Mouse (Mus musculus): ENCODE results near the gene Clstn1. TPM values are rescaled to one million over a fixed set of nuclear protein-coding genes. Genes with fewer than 3 reads are reported as not detected.
A peak's percentile ranks its signal among the peaks of the same experiment; 100 is the strongest.

Clstn1 gene
- polyA plus RNA-seq, 1 experiment from 2014 or later: 188 TPM

- H3K4me3 ChIP-seq (replicated peaks): no peak overlapping the region
- no peak overlapping the region for H3K4me2 ChIP-seq
- WGBS: 91% methylated on average over 12 of the region's 12 CpGs
- H3K27ac ChIP-seq (replicated peaks): no peak overlapping the region
- H3K9me3 ChIP-seq (replicated peaks): no peaks in the 10 kb centered on the region
- H3K36me3 ChIP-seq: no peaks in the 10 kb centered on the region
- H3K4me1 ChIP-seq: no peaks in the 10 kb centered on the region
- no peak for ATAC-seq (ENCODE audit: low FRiP score)
- H3K27me3 ChIP-seq (replicated peaks): no peaks in the 10 kb centered on the region
- no peak overlapping the region for H3K9ac ChIP-seq (replicated peaks)
Observed at GRCm38 (mm10) chr4:149689822-149690700, 103.8 kb downstream of the Clstn1 start.

DNA sequence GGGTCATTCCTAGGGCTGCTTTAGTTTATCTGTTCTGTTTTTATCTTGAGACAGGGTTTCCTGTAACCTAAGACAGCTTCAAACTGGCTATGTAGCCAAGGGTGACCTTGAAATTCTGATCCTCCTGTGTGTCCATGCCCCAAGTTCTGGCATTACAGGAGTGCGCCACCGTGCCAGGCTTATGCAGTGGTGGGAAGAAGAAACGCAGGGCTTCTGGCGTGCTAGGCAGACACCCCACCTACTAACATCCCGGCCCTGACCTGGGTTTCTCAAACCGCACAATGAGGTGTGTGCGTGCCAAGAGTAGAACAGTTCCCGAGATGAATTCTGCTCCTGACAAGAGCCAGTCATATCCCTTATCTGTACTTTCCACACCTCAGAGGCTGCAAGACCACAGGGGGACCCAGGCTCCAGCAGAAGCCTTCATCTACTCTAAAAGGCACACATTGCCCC lies 104.6 kb downstream of the Clstn1 start:
- Histone ChIP-seq H3K4me1 (no peaks in the 10 kb centered on the region), H3K27me3 (replicated peaks) (no peaks in the 10 kb centered on the region), H3K36me3 (no peaks in the 10 kb centered on the region), H3K9me3 (replicated peaks) (no peaks in the 10 kb centered on the region), H3K4me3 (replicated peaks) (no peak overlapping the region), H3K27ac (replicated peaks) (no peak overlapping the region), H3K9ac (replicated peaks) (no peak overlapping the region), H3K4me2 (no peak overlapping the region)
- ATAC-seq (ENCODE audit: low FRiP score): no peak
- WGBS: 95% methylated on average over 8 of the region's 8 CpGs

DNA sequence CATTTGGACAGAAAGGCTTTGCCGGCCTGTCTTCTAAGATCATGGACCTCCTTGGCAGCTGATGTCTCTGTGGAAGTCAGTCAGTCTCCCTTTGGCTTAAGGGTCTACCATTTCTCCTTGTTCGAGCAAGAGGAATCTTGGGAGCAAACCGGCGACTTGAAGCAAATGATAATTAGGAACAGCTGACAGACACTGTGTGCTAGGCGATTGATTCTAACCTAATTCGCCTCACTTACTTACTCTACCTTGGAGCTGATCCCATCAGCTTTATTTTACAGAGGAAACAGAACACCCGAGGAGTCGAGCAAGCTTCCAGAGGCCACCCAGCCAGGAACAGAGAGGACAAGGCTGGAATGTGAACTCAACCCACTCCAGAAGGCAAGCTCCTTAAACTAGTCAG lies 105.1 kb downstream of the Clstn1 start:
- ATAC-seq (ENCODE audit: low FRiP score): no peak
- 72% methylated on average over 8 of the region's 8 CpGs for WGBS

GRCm38 (mm10) chr4:149696189-149696971 lies 110.1 kb downstream of the Clstn1 start:
- peaks cover 22% of the 10 kb centered on the region for H3K4me1 ChIP-seq
- peak overlapping the region; percentile 4 for H3K4me2 ChIP-seq
- 37% methylated on average over 16 of the region's 16 CpGs for WGBS
- H3K36me3 ChIP-seq: no peaks in the 10 kb centered on the region
- H3K9me3 ChIP-seq (replicated peaks): no peaks in the 10 kb centered on the region
- H3K27ac ChIP-seq (replicated peaks): no peak overlapping the region
- peaks cover 23% of the 10 kb centered on the region for H3K27me3 ChIP-seq (replicated peaks)
- 0 out of 2 replicates have a peak, but pooled peaks have one; percentile 47 for ATAC-seq (ENCODE audit: low FRiP score)
- H3K4me3 ChIP-seq (replicated peaks): no peak overlapping the region
- no peak overlapping the region for H3K9ac ChIP-seq (replicated peaks)

More for the DNA sequence above, 105.1 kb downstream of the Clstn1 start:
- H3K9me3 ChIP-seq (replicated peaks): no peaks in the 10 kb centered on the region
- H3K27ac ChIP-seq (replicated peaks): no peak overlapping the region
- no peaks in the 10 kb centered on the region for H3K36me3 ChIP-seq
- H3K4me2 ChIP-seq: no peak overlapping the region
- no peaks in the 10 kb centered on the region for H3K27me3 ChIP-seq (replicated peaks)
- peaks cover 5% of the 10 kb centered on the region for H3K4me1 ChIP-seq
- no peak overlapping the region for H3K4me3 ChIP-seq (replicated peaks)
- H3K9ac ChIP-seq (replicated peaks): no peak overlapping the region

DNA sequence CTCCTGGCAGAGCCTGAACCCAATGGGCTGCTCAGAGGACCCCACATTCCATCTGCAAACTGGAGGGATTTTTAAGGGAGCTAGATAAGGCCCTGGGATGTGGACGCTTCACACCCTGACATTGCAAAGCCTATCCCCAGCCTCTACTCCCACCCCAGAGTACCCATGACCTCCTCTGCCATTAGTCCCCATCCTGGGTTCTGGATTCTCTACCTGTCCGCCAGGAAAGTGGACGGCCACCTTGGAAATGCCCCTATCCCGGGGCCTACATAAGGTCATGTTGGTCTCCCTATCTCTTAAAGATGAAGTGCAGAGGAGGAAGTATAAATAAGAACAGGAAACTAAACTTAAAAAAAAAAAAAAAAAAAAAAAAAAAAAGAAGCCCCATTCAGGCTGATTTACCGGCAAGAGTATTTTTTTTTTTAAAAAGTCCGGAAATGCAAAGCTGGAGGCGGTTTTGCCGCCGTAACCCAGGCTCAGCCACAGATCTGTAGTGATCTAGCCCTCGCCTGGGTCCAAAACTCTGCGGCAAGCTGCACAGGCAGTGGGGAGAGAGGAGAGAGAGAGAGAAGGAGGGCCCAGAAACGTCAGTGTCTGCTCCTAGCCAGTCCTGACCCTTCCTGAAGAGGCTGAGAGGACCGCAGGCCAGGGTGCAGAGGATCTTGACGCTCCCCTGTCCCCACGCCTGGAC lies 111.4 kb downstream of the Clstn1 start:
- Histone ChIP-seq H3K9me3 (replicated peaks) (no peaks in the 10 kb centered on the region), H3K36me3 (no peaks in the 10 kb centered on the region), H3K9ac (replicated peaks) (peak overlapping the region; percentile 53), H3K4me3 (replicated peaks) (peak overlapping the region; percentile 44), H3K4me1 (peaks cover 22% of the 10 kb centered on the region), H3K27ac (replicated peaks) (no peak overlapping the region), H3K4me2 (peak overlapping the region; percentile 82), H3K27me3 (replicated peaks) (peaks cover 23% of the 10 kb centered on the region)
- 30% methylated on average over 15 of the region's 15 CpGs for WGBS
- ATAC-seq (ENCODE audit: low FRiP score): no peak

- peaks cover 23% of the 10 kb centered on the region for H3K27me3 ChIP-seq (replicated peaks)
- ATAC-seq (ENCODE audit: low FRiP score): peak; percentile 81
- H3K27ac ChIP-seq (replicated peaks): no peak overlapping the region
- H3K9ac ChIP-seq (replicated peaks): peak overlapping the region; percentile 53
- no peaks in the 10 kb centered on the region for H3K9me3 ChIP-seq (replicated peaks)
- peak overlapping the region; percentile 82 for H3K4me2 ChIP-seq
- peak overlapping the region; percentile 44 for H3K4me3 ChIP-seq (replicated peaks)
- H3K4me1 ChIP-seq: peaks cover 22% of the 10 kb centered on the region
- 1% methylated on average over 35 of the region's 35 CpGs for WGBS
- no peaks in the 10 kb centered on the region for H3K36me3 ChIP-seq
Observed at GRCm38 (mm10) chr4:149698197-149698821, 112.0 kb downstream of the Clstn1 start.

Small RNAs within 50 kb of the gene (microRNA-seq; reads per million reads assigned to microRNA genes)
- gene Mir5616: 0.87 reads per million
- gene Mir7023: not detected

Other genes with a start within 250 kb of the Clstn1 start
- gene Ube4b, start 159.7 kb upstream of the Clstn1 start, polyA plus RNA-seq (2015; fragmentation: Nextera tagmentation; extraction: Ambion mirVana): 50.4 and 54.5 TPM in 2 replicates
- 1.1 TPM in 1 of 2 replicates, not detected in the other for gene Rbp7, start 131.5 kb upstream of the Clstn1 start, polyA plus RNA-seq (2015; fragmentation: Nextera tagmentation; extraction: Ambion mirVana)
- gene Tmem274, start 109.1 kb upstream of the Clstn1 start, polyA plus RNA-seq (2015; fragmentation: Nextera tagmentation; extraction: Ambion mirVana): not detected in 2 replicates
- 5.8 and 9.0 TPM in 2 replicates for gene Nmnat1, start 101.3 kb upstream of the Clstn1 start, polyA plus RNA-seq (2015; fragmentation: Nextera tagmentation; extraction: Ambion mirVana)
- gene Lzic, start 101.2 kb upstream of the Clstn1 start, polyA plus RNA-seq (2015; fragmentation: Nextera tagmentation; extraction: Ambion mirVana): 37.9 and 40.0 TPM in 2 replicates
- gene Ctnnbip1, start 68.2 kb upstream of the Clstn1 start, polyA plus RNA-seq (2015; fragmentation: Nextera tagmentation; extraction: Ambion mirVana): 92.7 and 103 TPM in 2 replicates
- 16.0 and 18.0 TPM in 2 replicates for gene Pik3cd, start 116.1 kb downstream of the Clstn1 start, polyA plus RNA-seq (2015; fragmentation: Nextera tagmentation; extraction: Ambion mirVana)
- gene Tmem201, start 151.6 kb downstream of the Clstn1 start, polyA plus RNA-seq (2015; fragmentation: Nextera tagmentation; extraction: Ambion mirVana): 45.2 and 48.5 TPM in 2 replicates
- 35.8 and 46.3 TPM in 2 replicates for gene Slc25a33, start 187.8 kb downstream of the Clstn1 start, polyA plus RNA-seq (2015; fragmentation: Nextera tagmentation; extraction: Ambion mirVana)

All from neural tube, embryonic 15.5 days (tissue).